ENCODE assay signal across 8 mouse cellular contexts in genomic region chr9:37530031-37530887, GRCm38 (mm10). TPM values are rescaled to one million over a fixed set of nuclear protein-coding genes. Genes with fewer than 3 reads are reported as not detected.
DNase-seq lines count a peak whose midpoint lies in the region; ATAC-seq lines count a peak whose summit lies in the region.

No protein-coding gene starts in this region.

- peak overlapping the region; percentile 49 for H3K4me3 ChIP-seq in heart, embryonic 12.5 days
- peak overlapping the region; percentile 38 for H3K4me3 ChIP-seq in kidney, embryonic 14.5 days (ENCODE audit: low read length)

- peak overlapping the region; percentile 73 for H3K9ac ChIP-seq in heart, embryonic 12.5 days
- H3K9ac ChIP-seq in kidney, embryonic 14.5 days (ENCODE audit: low read depth, low read length): peak overlapping the region; percentile 36; the same call in 1 of the 2 replicates

- under 1% methylated on average over 32 of the region's 32 CpGs for WGBS in heart, embryonic 12.5 days
- WGBS in kidney, embryonic 14.5 days: under 1% methylated on average over 32 of the region's 32 CpGs

- ATAC-seq in CD4-positive, CD25-positive, alpha-beta regulatory T cell, adult 4 months: peak; percentile 45
- ATAC-seq in heart, embryonic 12.5 days (ENCODE audit: insufficient number of reproducible peaks, low FRiP score): peak; percentile 75
- peak; percentile 59 for ATAC-seq in kidney, embryonic 14.5 days (ENCODE audit: low FRiP score, low TSS enrichment)

- H3K36me3 ChIP-seq in heart, embryonic 12.5 days: 0 out of 2 replicates have a peak, but pooled peaks cover 4% of the 10 kb centered on the region
- H3K36me3 ChIP-seq in kidney, embryonic 14.5 days (ENCODE audit: control insufficient read depth, insufficient read depth, low read length): no peaks in the 10 kb centered on the region
- H3K36me3 ChIP-seq in splenic B cell, adult 2 months (ENCODE audit: control insufficient read depth, insufficient read depth, low read length, poor library complexity, severe bottlenecking): no peaks in the 10 kb centered on the region

- H3K9me3 ChIP-seq in heart, embryonic 12.5 days (replicated peaks): no peaks in the 10 kb centered on the region
- no peaks in the 10 kb centered on the region for H3K9me3 ChIP-seq in kidney, embryonic 14.5 days (ENCODE audit: control insufficient read depth, low read length)

- H3K4me2 ChIP-seq in heart, embryonic 12.5 days: peak overlapping the region; percentile 86
- peak overlapping the region; percentile 65 for H3K4me2 ChIP-seq in kidney, embryonic 14.5 days (replicated peaks; ENCODE audit: low read depth, low read length)

- peak; percentile 4 for DNase-seq in T-cell, adult 2 months (ENCODE audit: low spot score)
- peak; percentile 61 for DNase-seq in embryo, embryonic 9.5 days (ENCODE audit: extremely low spot score)
- DNase-seq in lung, postnatal 10 days: peak; percentile 93
- peak; percentile 65 for DNase-seq in splenic B cell, adult 2 months (ENCODE audit: low read depth, low spot score)
- DNase-seq in right cerebral cortex, adult 2 months (ENCODE audit: low spot score in 2 of 2): no peak

- H3K27me3 ChIP-seq in heart, embryonic 12.5 days (replicated peaks): peaks cover 17% of the 10 kb centered on the region
- peaks cover 55% of the 10 kb centered on the region for H3K27me3 ChIP-seq in kidney, embryonic 14.5 days (ENCODE audit: control insufficient read depth, insufficient read depth, low read length)
- H3K27me3 ChIP-seq in splenic B cell, adult 2 months (ENCODE audit: control insufficient read depth, insufficient read depth, low read length, poor library complexity, severe bottlenecking): peaks cover 3% of the 10 kb centered on the region

- peaks cover 38% of the 10 kb centered on the region for H3K4me1 ChIP-seq in heart, embryonic 12.5 days (replicated peaks)
- peaks cover 24% of the 10 kb centered on the region; the same call in 1 of the 2 replicates for H3K4me1 ChIP-seq in kidney, embryonic 14.5 days (ENCODE audit: control insufficient read depth, insufficient read depth, low read length)

- H3K27ac ChIP-seq in heart, embryonic 12.5 days (ENCODE audit: poor library complexity, severe bottlenecking): peak overlapping the region; percentile 78
- peak overlapping the region; percentile 66 for H3K27ac ChIP-seq in kidney, embryonic 14.5 days (ENCODE audit: low read depth, low read length)

RNA-seq across cellular contexts. Expression of gene Esam, which starts 2.4 kb away (rescaled TPM):
- polyA plus RNA-seq in CD4-positive, CD25-positive, alpha-beta regulatory T cell, adult 4 months (2017; shearing (Covaris generic)): not detected
- 54.6 and 59.8 TPM in 2 replicates for polyA plus RNA-seq in heart, embryonic 12.5 days (2016; fragmentation: Nextera tagmentation; extraction: Ambion mirVana)
- polyA plus RNA-seq in kidney, embryonic 14.5 days (2014; fragmentation: Nextera tagmentation; extraction: Ambion mirVana): 49.7 and 61.8 TPM in 2 replicates

RNA-seq across cellular contexts. Expression of gene Vsig2, which starts 8.8 kb away (rescaled TPM):
- polyA plus RNA-seq in CD4-positive, CD25-positive, alpha-beta regulatory T cell, adult 4 months (2017; shearing (Covaris generic)): not detected
- 1.6 and 1.9 TPM in 2 replicates for polyA plus RNA-seq in heart, embryonic 12.5 days (2016; fragmentation: Nextera tagmentation; extraction: Ambion mirVana)
- 1.1 and 1.3 TPM in 2 replicates for polyA plus RNA-seq in kidney, embryonic 14.5 days (2014; fragmentation: Nextera tagmentation; extraction: Ambion mirVana)

RNA-seq across cellular contexts. Expression of gene Nrgn, which starts 22.4 kb away (rescaled TPM):
- under 1 TPM; 0.51 to 0.86 TPM for polyA plus RNA-seq in CD4-positive, CD25-positive, alpha-beta regulatory T cell, adult 4 months (2017; shearing (Covaris generic))
- polyA plus RNA-seq in heart, embryonic 12.5 days (2016; fragmentation: Nextera tagmentation; extraction: Ambion mirVana): 7.4 and 11.3 TPM in 2 replicates
- 3.1 and 3.4 TPM in 2 replicates for polyA plus RNA-seq in kidney, embryonic 14.5 days (2014; fragmentation: Nextera tagmentation; extraction: Ambion mirVana)

RNA-seq across cellular contexts. Expression of gene Siae, which starts 25.2 kb away (rescaled TPM):
- polyA plus RNA-seq in CD4-positive, CD25-positive, alpha-beta regulatory T cell, adult 4 months (2017; shearing (Covaris generic)): 10 to 100 TPM; 17.2 to 17.7 TPM
- 11.1 and 11.4 TPM in 2 replicates for polyA plus RNA-seq in heart, embryonic 12.5 days (2016; fragmentation: Nextera tagmentation; extraction: Ambion mirVana)
- polyA plus RNA-seq in kidney, embryonic 14.5 days (2014; fragmentation: Nextera tagmentation; extraction: Ambion mirVana): 6.8 and 10.8 TPM in 2 replicates

RNA-seq across cellular contexts. Expression of gene Msantd2, which starts 41.1 kb away (rescaled TPM):
- polyA plus RNA-seq in CD4-positive, CD25-positive, alpha-beta regulatory T cell, adult 4 months (2017; shearing (Covaris generic)): 10 to 100 TPM in 1 of 2 experiments, 1 to 10 TPM in 1; 8.3 to 13.7 TPM
- 21.7 and 28.2 TPM in 2 replicates for polyA plus RNA-seq in heart, embryonic 12.5 days (2016; fragmentation: Nextera tagmentation; extraction: Ambion mirVana)
- polyA plus RNA-seq in kidney, embryonic 14.5 days (2014; fragmentation: Nextera tagmentation; extraction: Ambion mirVana): 28.5 and 33.2 TPM in 2 replicates

Comparison
In these comparisons a context has a peak if more than half of its experiments do, and no peak if none do; other contexts are left out.
1. DNase-seq: peak in T-cell, adult 2 months (single experiment), embryo, embryonic 9.5 days (single experiment), lung, postnatal 10 days (single experiment) and splenic B cell, adult 2 months (single experiment); none in right cerebral cortex, adult 2 months (0 of 2).
2. RNA of gene Esam, which starts 2.4 kb away (polyA plus RNA-seq): 49.7 to 61.8 TPM in kidney, embryonic 14.5 days and 54.6 to 59.8 TPM in heart, embryonic 12.5 days; not detected in CD4-positive, CD25-positive, alpha-beta regulatory T cell, adult 4 months; every median in the first group is over 10 times any median in the second.
3. Peak in every context shown above with its lines, with median percentiles within 50 percentile points of each other: ATAC-seq.